Mouse (Mus musculus) cerebellum, postnatal 36 days (tissue): ENCODE measurements around the gene Deup1.

Experiments
- DNase-seq, 2 experiments: peaks; one replicate each; pipeline ENCODE4 v3.0.0; 2021 to 2022; ENCODE audit warnings: mixed read lengths in 2 of 2

The Deup1 gene

DNA sequence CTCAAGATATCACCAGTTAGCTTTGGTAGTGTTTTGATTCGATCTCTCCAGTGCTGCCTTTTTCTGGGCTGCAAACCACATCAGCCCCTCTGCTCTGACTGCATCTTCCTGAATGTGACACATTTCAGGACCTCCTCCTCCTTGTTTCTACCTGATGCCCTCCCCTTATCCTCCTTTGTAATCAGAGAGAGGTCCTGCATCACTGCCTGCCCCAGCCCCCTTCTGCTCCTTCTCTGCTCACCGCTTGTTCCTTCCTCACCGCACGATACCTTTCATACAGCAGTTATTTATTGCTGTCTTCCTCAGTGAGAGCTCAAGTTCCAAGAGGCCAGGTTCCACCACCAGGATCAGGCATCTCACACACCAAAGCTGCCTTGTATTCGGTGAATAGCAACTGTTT is 96.5 kb downstream of the Deup1 start:
- no peak for DNase-seq

GRCm38 (mm10) chr9:15529965-15530320 is 97.8 kb downstream of the Deup1 start:
- DNase-seq: no peak

DNA sequence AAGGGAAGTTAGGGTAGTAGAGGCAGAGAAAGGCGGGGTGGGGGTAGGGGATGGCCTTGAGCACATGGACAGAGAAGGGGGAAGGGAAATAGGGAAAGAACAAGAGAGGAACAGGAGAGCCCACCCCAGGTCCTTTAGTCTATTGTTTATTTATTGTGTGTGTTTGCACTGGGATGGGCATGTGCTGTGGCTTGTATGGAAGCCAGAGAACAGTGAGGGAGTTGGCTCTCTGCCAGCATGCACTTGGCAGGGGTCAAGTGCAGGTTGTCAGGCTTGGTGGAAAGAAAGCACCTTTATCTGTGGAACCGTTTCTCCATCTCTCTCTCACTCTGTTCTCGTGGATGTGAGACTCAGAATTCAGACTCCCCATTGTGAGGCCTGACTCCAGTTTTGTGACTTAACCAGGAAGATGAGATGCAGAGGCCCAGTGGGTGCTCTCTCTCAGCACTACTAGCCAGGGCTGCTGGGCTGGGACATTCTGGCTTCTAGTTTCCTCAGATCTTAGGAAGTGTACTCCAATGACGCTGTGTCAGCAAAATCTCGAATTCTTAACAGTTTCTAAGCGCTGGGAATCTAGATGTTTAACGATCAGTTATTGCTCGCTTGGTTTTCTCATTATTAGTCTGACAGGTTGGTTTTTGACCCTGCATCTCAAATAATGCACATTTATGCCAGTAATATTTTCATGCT is 98.3 kb downstream of the Deup1 start:
- DNase-seq: peak; percentile 50 to 60

DNA sequence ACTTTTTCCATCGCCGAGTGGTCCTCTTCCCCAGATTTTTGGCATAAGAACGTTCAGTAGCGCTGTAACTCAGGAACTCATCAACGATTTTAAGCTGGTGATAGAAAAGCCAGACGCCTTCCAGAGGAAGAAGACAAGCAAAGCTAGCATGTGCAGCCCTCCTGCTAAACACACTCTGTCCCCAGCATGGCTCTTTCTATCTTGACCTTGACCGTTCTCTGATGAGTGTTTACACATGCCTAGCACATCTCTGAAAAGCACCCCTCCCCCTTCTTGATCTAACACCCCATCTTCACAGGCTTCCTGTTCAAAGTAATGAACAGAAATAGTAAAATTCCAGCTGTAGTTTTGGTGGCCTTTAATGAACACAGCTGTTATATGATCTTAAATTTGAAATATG is 99.4 kb downstream of the Deup1 start:
- no peak for DNase-seq

- DNase-seq: no peak
Measured at GRCm38 (mm10) chr9:15527846-15528245, 99.9 kb downstream of the Deup1 start.

DNA sequence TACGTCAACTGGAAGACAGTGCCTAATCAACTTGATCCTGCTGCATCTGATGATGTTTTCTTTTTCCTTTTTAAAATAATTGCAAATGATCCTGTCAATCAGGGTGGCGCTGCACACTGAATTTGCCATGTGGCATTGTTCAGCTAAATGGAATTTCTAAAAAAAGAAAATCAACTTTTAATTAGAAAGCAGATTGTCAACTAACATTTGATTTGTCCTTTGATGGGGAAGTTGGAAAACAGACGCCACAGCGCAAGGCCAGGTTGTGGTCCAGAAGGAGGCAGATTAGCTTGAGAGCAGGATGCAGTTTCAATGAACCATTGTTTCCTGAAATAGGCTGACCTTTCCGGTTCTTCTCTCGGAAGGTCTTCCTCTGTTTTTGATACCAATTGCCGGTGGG is 101.2 kb downstream of the Deup1 start:
- peak in 1 of 2 experiments; percentile 8 for DNase-seq

- no peak for DNase-seq
Measured at GRCm38 (mm10) chr9:15525246-15525645, 102.5 kb downstream of the Deup1 start.

DNA sequence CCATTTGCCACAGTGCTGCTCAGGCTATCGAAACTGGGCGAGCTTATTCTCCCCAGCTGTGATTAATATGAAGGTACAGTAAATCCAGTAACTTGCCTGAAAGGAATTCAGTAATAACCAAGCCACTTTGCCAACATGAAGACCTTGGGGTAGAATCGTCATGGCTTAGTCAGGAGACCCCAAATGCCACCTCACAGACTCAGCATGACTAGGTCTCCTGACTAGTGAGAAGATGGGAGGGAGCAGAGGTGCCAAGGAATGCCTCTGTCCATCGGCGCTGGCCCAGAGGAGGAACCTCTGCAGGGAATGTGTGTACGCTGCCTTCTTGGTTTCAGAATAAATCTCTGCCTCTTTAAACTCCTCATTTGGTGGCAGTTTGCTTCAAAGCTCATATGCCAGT is 104.1 kb downstream of the Deup1 start:
- DNase-seq: no peak

GRCm38 (mm10) chr9:15522887-15523286 is 104.8 kb downstream of the Deup1 start:
- no peak for DNase-seq

DNA sequence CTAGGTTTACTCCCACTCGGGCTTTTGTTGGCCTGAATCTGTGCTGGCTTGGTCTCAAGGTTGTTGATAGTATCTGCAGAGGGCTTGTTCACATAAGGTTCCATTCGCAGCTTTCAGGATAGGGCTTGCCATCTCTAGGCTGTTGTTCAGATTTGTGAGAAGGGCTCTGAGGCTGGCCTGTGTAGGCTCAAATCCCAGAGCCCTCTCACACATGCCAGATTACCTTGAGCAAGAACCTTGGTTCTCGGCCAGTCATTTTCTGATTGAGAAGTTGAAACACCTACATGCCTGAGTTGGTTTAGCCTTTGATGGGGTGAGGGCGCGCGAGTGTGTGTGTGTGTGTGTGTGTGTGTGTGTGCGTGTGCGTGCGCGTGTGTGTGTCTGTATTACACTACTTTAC is 105.4 kb downstream of the Deup1 start:
- no peak for DNase-seq

GRCm38 (mm10) chr9:15517979-15518378 is 109.8 kb downstream of the Deup1 start:
- no peak for DNase-seq

- DNase-seq: no peak
Measured at GRCm38 (mm10) chr9:15516007-15516406, 111.7 kb downstream of the Deup1 start.

DNA sequence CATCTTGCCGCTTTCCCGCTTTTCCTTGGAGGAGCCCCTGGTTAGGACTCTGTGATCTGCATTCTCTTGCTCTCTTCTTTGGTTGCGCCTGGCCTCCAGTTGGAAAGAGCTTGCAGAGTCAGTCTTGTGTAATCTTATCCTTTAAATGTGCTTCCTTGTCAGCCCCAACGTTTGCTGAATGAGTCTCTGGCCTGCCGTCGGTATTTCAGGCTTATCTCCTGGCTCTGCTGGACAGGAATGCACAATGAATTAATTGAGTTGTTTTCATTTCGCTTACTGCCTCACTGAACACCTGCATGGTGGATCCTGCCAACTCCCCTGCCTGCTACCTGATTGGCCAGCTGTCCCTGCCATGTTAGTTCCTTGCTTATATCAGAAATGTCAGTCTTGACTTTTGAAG is 114.8 kb downstream of the Deup1 start:
- DNase-seq: peak; percentile 6 to 20

GRCm38 (mm10) chr9:15510557-15511310 is 117.0 kb downstream of the Deup1 start:
- peak; percentile 15 to 38 for DNase-seq
